In genomic region chr1:131096803-131097699, GRCm38 (mm10) we compare ENCODE assay signal across 8 mouse cellular contexts. TPM values are rescaled to one million over a fixed set of nuclear protein-coding genes. Genes with fewer than 3 reads are reported as not detected.
DNase-seq lines count a peak whose midpoint lies in the region; ATAC-seq and TF ChIP-seq lines count a peak whose summit lies in the region.

No protein-coding gene starts in this region.

- H3K4me3 ChIP-seq in embryonic facial prominence, embryonic 13.5 days = peak overlapping the region; percentile 91
- H3K4me3 ChIP-seq in heart, embryonic 12.5 days = peak overlapping the region; percentile 87
- peak overlapping the region; percentile 95 for H3K4me3 ChIP-seq in kidney, embryonic 14.5 days (ENCODE audit: low read length)
- peak overlapping the region; percentile 98 for H3K4me3 ChIP-seq in lung, postnatal 0 days (ENCODE audit: low read depth, low read length)
- peak overlapping the region; percentile 58 for H3K4me3 ChIP-seq in olfactory bulb, adult 2 months (ENCODE audit: insufficient read depth, low read depth, low read length)

- peak overlapping the region; percentile 84 for H3K4me2 ChIP-seq in embryonic facial prominence, embryonic 13.5 days
- peak overlapping the region; percentile 89 for H3K4me2 ChIP-seq in heart, embryonic 12.5 days
- peak overlapping the region; percentile 79 for H3K4me2 ChIP-seq in kidney, embryonic 14.5 days (replicated peaks; ENCODE audit: low read depth, low read length)
- H3K4me2 ChIP-seq in lung, postnatal 0 days (replicated peaks; ENCODE audit: low read depth, low read length) = peak overlapping the region; percentile 87

- peak overlapping the region; percentile 94 for H3K9ac ChIP-seq in embryonic facial prominence, embryonic 13.5 days
- peak overlapping the region; percentile 98 for H3K9ac ChIP-seq in heart, embryonic 12.5 days
- peak overlapping the region; percentile 94 for H3K9ac ChIP-seq in kidney, embryonic 14.5 days (ENCODE audit: low read depth, low read length)
- peak overlapping the region; percentile 96 for H3K9ac ChIP-seq in lung, postnatal 0 days (replicated peaks; ENCODE audit: low read depth)

- no peak for TF ChIP-seq CTCF in lung, postnatal 0 days (IDR thresholded peaks at IDR 0.05)
- TF ChIP-seq CTCF in olfactory bulb, adult 2 months (IDR thresholded peaks at IDR 0.05; ENCODE audit: insufficient read depth, low read depth, low read length) = no peak

- TF ChIP-seq POLR2A in olfactory bulb, adult 2 months (IDR thresholded peaks at IDR 0.05; ENCODE audit: insufficient read depth, low read depth, low read length) = no peak; the same call in 1 of the 2 replicates

- peaks cover 34% of the 10 kb centered on the region for H3K4me1 ChIP-seq in embryonic facial prominence, embryonic 13.5 days
- H3K4me1 ChIP-seq in heart, embryonic 12.5 days (replicated peaks) = peaks cover 44% of the 10 kb centered on the region
- peaks cover 31% of the 10 kb centered on the region for H3K4me1 ChIP-seq in kidney, embryonic 14.5 days (ENCODE audit: control insufficient read depth, insufficient read depth, low read length)
- peaks cover 26% of the 10 kb centered on the region; the same call in 1 of the 2 replicates for H3K4me1 ChIP-seq in lung, postnatal 0 days (ENCODE audit: insufficient read depth, low read depth, low read length)
- peaks cover 17% of the 10 kb centered on the region; the same call in 1 of the 2 replicates for H3K4me1 ChIP-seq in olfactory bulb, adult 2 months (ENCODE audit: control insufficient read depth, insufficient read depth, low read length)

- no peaks in the 10 kb centered on the region for H3K36me3 ChIP-seq in embryonic facial prominence, embryonic 13.5 days
- H3K36me3 ChIP-seq in heart, embryonic 12.5 days = no peaks in the 10 kb centered on the region
- H3K36me3 ChIP-seq in kidney, embryonic 14.5 days (ENCODE audit: control insufficient read depth, insufficient read depth, low read length) = no peaks in the 10 kb centered on the region
- no peaks in the 10 kb centered on the region for H3K36me3 ChIP-seq in lung, postnatal 0 days (ENCODE audit: insufficient read depth, low read length)

- peak overlapping the region; percentile 94 for H3K27ac ChIP-seq in embryonic facial prominence, embryonic 13.5 days
- H3K27ac ChIP-seq in heart, embryonic 12.5 days (ENCODE audit: poor library complexity, severe bottlenecking) = peak overlapping the region; percentile 96
- peak overlapping the region; percentile 81 for H3K27ac ChIP-seq in kidney, embryonic 14.5 days (ENCODE audit: low read depth, low read length)
- peak overlapping the region; percentile 98 for H3K27ac ChIP-seq in lung, postnatal 0 days (ENCODE audit: low read length)
- peak overlapping the region; percentile 28; the same call in 1 of the 2 replicates for H3K27ac ChIP-seq in olfactory bulb, adult 2 months (ENCODE audit: insufficient read depth, low read depth, low read length)

- H3K9me3 ChIP-seq in embryonic facial prominence, embryonic 13.5 days = no peaks in the 10 kb centered on the region
- no peaks in the 10 kb centered on the region for H3K9me3 ChIP-seq in heart, embryonic 12.5 days (replicated peaks)
- H3K9me3 ChIP-seq in kidney, embryonic 14.5 days (ENCODE audit: control insufficient read depth, low read length) = no peaks in the 10 kb centered on the region
- H3K9me3 ChIP-seq in lung, postnatal 0 days (ENCODE audit: low read length) = no peaks in the 10 kb centered on the region

- no peaks in the 10 kb centered on the region for H3K27me3 ChIP-seq in embryonic facial prominence, embryonic 13.5 days
- no peaks in the 10 kb centered on the region for H3K27me3 ChIP-seq in heart, embryonic 12.5 days (replicated peaks)
- H3K27me3 ChIP-seq in kidney, embryonic 14.5 days (ENCODE audit: control insufficient read depth, insufficient read depth, low read length) = no peaks in the 10 kb centered on the region
- H3K27me3 ChIP-seq in lung, postnatal 0 days (replicated peaks; ENCODE audit: insufficient read depth, low read length) = no peaks in the 10 kb centered on the region

- ATAC-seq in embryonic facial prominence, embryonic 13.5 days (ENCODE audit: insufficient number of reproducible peaks, insufficient read depth, low FRiP score, low TSS enrichment, low read depth) = peak; percentile 75
- ATAC-seq in heart, embryonic 12.5 days (ENCODE audit: insufficient number of reproducible peaks, low FRiP score) = peak; percentile 41
- peak; percentile 67 for ATAC-seq in kidney, embryonic 14.5 days (ENCODE audit: low FRiP score, low TSS enrichment)
- peak; percentile 76 for ATAC-seq in lung, postnatal 0 days

- WGBS in embryonic facial prominence, embryonic 13.5 days = under 1% methylated on average over 83 of the region's 98 CpGs
- WGBS in heart, embryonic 12.5 days = 1% methylated on average over 90 of the region's 98 CpGs
- under 1% methylated on average over 82 of the region's 98 CpGs for WGBS in kidney, embryonic 14.5 days
- WGBS in lung, postnatal 0 days = under 1% methylated on average over 67 of the region's 98 CpGs
- WGBS in olfactory bulb, adult 2 months = under 1% methylated on average over 98 of the region's 98 CpGs

- no peak for TF ChIP-seq EP300 in lung, postnatal 0 days (IDR thresholded peaks at IDR 0.05)

- peak; percentile 42 to 52 for DNase-seq in CD8-positive naive resting alpha-beta T cell, adult 2 months (ENCODE audit: low read depth in 2 of 2, low spot score in 2 of 2)
- DNase-seq in adipocyte (ENCODE audit: low spot score) = peak; percentile 67
- DNase-seq in lung, postnatal 0 days (ENCODE audit: low spot score) = peak; percentile 94
- peak; percentile 66 for DNase-seq in urinary bladder, postnatal 14 days (ENCODE audit: low spot score)

RNA-seq across cellular contexts. Expression of gene Mapkapk2, which starts 0.6 kb away (rescaled TPM):
- 39.8 and 40.4 TPM in 2 replicates for polyA plus RNA-seq in embryonic facial prominence, embryonic 13.5 days (2015; fragmentation: Nextera tagmentation; extraction: Ambion mirVana)
- 89.1 and 93.0 TPM in 2 replicates for polyA plus RNA-seq in heart, embryonic 12.5 days (2016; fragmentation: Nextera tagmentation; extraction: Ambion mirVana)
- polyA plus RNA-seq in kidney, embryonic 14.5 days (2014; fragmentation: Nextera tagmentation; extraction: Ambion mirVana) = 59.9 and 62.8 TPM in 2 replicates
- 62.4 and 65.0 TPM in 2 replicates for polyA plus RNA-seq in lung, postnatal 0 days (2015; fragmentation: Nextera tagmentation; extraction: Ambion mirVana)
- not detected in 2 replicates for polyA plus RNA-seq in olfactory bulb, adult 2 months (2012; ENCODE audit: insufficient read depth, insufficient read length, low replicate concordance, missing spikeins)

RNA-seq across cellular contexts. Expression of gene Dyrk3, which starts 41.1 kb away (rescaled TPM):
- polyA plus RNA-seq in embryonic facial prominence, embryonic 13.5 days (2015; fragmentation: Nextera tagmentation; extraction: Ambion mirVana) = 3.3 and 3.9 TPM in 2 replicates
- polyA plus RNA-seq in heart, embryonic 12.5 days (2016; fragmentation: Nextera tagmentation; extraction: Ambion mirVana) = 6.5 and 8.8 TPM in 2 replicates
- 6.0 and 6.3 TPM in 2 replicates for polyA plus RNA-seq in kidney, embryonic 14.5 days (2014; fragmentation: Nextera tagmentation; extraction: Ambion mirVana)
- 3.4 and 4.7 TPM in 2 replicates for polyA plus RNA-seq in lung, postnatal 0 days (2015; fragmentation: Nextera tagmentation; extraction: Ambion mirVana)
- not detected in 2 replicates for polyA plus RNA-seq in olfactory bulb, adult 2 months (2012; ENCODE audit: insufficient read depth, insufficient read length, low replicate concordance, missing spikeins)

RNA-seq across cellular contexts. Expression of gene Eif2d, which starts 55.9 kb away (rescaled TPM):
- polyA plus RNA-seq in embryonic facial prominence, embryonic 13.5 days (2015; fragmentation: Nextera tagmentation; extraction: Ambion mirVana) = 61.3 and 68.7 TPM in 2 replicates
- polyA plus RNA-seq in heart, embryonic 12.5 days (2016; fragmentation: Nextera tagmentation; extraction: Ambion mirVana) = 45.8 and 51.8 TPM in 2 replicates
- 51.7 and 67.9 TPM in 2 replicates for polyA plus RNA-seq in kidney, embryonic 14.5 days (2014; fragmentation: Nextera tagmentation; extraction: Ambion mirVana)
- polyA plus RNA-seq in lung, postnatal 0 days (2015; fragmentation: Nextera tagmentation; extraction: Ambion mirVana) = 36.3 and 42.5 TPM in 2 replicates
- polyA plus RNA-seq in olfactory bulb, adult 2 months (2012; ENCODE audit: insufficient read depth, insufficient read length, low replicate concordance, missing spikeins) = not detected in 2 replicates

Comparison
In these comparisons a context has a peak if more than half of its experiments do, and no peak if none do; other contexts are left out.
1. Peak in every context shown above with its lines: DNase-seq, ATAC-seq, H3K4me3 ChIP-seq and H3K27ac ChIP-seq.
2. H3K27ac ChIP-seq: peak in every context shown above with its lines; median percentile 98 in lung, postnatal 0 days; 96 in heart, embryonic 12.5 days; 94 in embryonic facial prominence, embryonic 13.5 days; 81 in kidney, embryonic 14.5 days; 28 in olfactory bulb, adult 2 months.